Mouse (Mus musculus) embryonic facial prominence, embryonic 12.5 days (tissue): ENCODE data around the gene Bri3. TPM values are rescaled to one million over a fixed set of nuclear protein-coding genes. Genes with fewer than 3 reads are reported as not detected.

ENCODE experiments used
- ATAC-seq: fragments of 200-750 bp; cut with Nextera tagmentation; 2 replicates; pipeline ENCODE4 v1.8.0; 2017; ENCODE audit not compliant: insufficient number of reproducible peaks, insufficient read depth, low FRiP score, low TSS enrichment
- H3K27ac ChIP-seq: fragments of 300-500 bp; sonication (generic); 2 replicates; pipeline ENCODE4 v1.5.1; 2016; ENCODE audit warnings: mild to moderate bottlenecking
- H3K27me3 ChIP-seq: fragments of 300-500 bp; sonication (generic); 2 replicates; pipeline ENCODE4 v1.6.1; 2016; ENCODE audit warnings: mild to moderate bottlenecking, moderate library complexity
- H3K36me3 ChIP-seq: fragments of 300-500 bp; sonication (generic); 2 replicates; pipeline ENCODE4 v1.6.1; 2016; ENCODE audit warnings: mild to moderate bottlenecking
- H3K4me1 ChIP-seq: fragments of 300-500 bp; sonication (generic); 2 replicates; pipeline ENCODE4 v1.6.1; 2016
- H3K4me2 ChIP-seq: fragments of 300-500 bp; sonication (generic); replicated peaks from 2 replicates; pipeline ENCODE4 v1.6.1; 2016; ENCODE audit warnings: mild to moderate bottlenecking, moderate library complexity
- H3K4me3 ChIP-seq: fragments of 300-500 bp; sonication (generic); 2 replicates; pipeline ENCODE4 v1.5.1; 2016; ENCODE audit warnings: mild to moderate bottlenecking
- H3K9ac ChIP-seq: fragments of 300-500 bp; sonication (generic); 2 replicates; pipeline ENCODE4 v1.6.1; 2016; ENCODE audit warnings: mild to moderate bottlenecking, moderate library complexity
- H3K9me3 ChIP-seq: fragments of 300-500 bp; sonication (generic); 2 replicates; pipeline ENCODE4 v1.6.1; 2016; ENCODE audit warnings: mild to moderate bottlenecking, moderate library complexity
- WGBS: fragments of 180-500 bp; shearing (Covaris S2); methylation state at CpG from one replicate; pipeline ENCODE4 v1.1.7; 2016; 5-methylcytosine and 5-hydroxymethylcytosine counted together
- polyA plus RNA-seq: library from polyadenylated mRNA; unstranded; fragments of >200 nt; fragmentation: Nextera tagmentation; extraction: Ambion mirVana; gene quantifications from 2 replicates; pipeline ENCODE4 v1.2.1, GENCODE M21; 2016

Gene Bri3
- polyA plus RNA-seq, 1 experiment from 2014 or later: 143 TPM

DNA sequence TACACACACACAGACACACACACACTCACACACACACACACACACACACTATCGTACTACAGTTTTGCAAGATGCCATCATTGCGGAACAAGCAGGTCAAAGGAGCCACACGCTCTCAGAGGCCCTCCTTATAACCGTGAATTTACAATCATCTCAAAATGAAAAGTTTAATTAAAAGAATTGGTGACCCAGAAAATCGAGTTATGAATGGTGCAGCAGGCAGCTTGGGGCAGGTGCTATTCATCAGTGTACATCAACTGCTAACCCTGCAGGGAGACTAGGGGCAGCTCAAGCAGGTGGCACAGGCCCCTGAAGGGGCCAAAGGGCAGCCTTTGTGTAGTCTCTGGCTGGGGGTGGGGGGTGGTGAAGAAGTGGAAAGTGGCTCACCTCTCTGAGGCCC lies 156.6 kb downstream of the Bri3 start:
- Histone ChIP-seq H3K27me3 (no peaks in the 10 kb centered on the region), H3K9ac (no peak overlapping the region), H3K9me3 (0 out of 2 replicates have a peak, but pooled peaks cover 6% of the 10 kb centered on the region), H3K36me3 (no peaks in the 10 kb centered on the region), H3K4me3 (no peak overlapping the region), H3K27ac (no peak overlapping the region), H3K4me2 (no peak overlapping the region), H3K4me1 (0 out of 2 replicates have a peak, but pooled peaks cover 8% of the 10 kb centered on the region)
- ATAC-seq: no peak
- 62% methylated on average over 5 of the region's 5 CpGs for WGBS

DNA sequence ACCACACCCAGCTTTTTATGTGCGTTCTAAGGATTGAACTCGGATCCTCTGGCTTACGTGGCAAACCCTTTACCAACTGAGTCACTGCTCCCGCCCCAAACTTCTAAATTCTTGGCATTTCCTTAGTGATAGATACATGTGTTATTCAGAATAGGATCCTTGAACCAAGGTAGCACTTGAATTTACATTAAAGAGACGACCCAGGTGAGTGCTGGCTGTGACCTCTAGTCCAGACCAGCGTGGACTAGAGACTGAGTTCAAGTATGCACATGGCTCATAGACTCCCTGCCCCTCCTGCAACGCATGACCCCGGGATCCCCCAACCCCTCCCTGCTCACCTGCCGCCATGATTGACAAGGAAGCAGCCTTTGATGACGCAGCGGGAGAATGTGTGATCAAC lies 162.0 kb downstream of the Bri3 start:
- 85% methylated on average over 11 of the region's 11 CpGs for WGBS
- no peak for ATAC-seq
- H3K4me1 ChIP-seq: 0 out of 2 replicates have a peak, but pooled peaks cover under 1% of the 10 kb centered on the region

DNA sequence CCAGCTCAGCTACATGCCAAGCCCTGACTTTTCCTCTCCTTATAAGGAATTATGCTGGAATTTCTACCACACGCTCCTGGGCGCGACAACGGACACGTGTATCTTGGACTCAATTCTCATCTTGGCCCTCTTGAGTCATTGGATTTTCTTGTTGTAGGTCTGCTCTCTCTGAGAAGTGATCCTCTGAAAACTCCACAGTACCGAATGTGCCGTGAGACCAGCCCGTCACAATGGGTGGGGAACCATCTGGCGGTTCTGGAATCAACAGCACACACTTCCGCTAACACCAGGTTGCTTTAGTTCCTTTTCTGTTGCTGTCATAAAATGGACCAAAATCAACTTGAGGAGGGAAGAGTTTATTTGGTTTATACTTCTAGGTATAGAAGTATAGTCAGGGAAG lies 166.4 kb downstream of the Bri3 start:
- 94% methylated on average over 10 of the region's 10 CpGs for WGBS
- ATAC-seq: no peak
- Histone ChIP-seq H3K27me3 (no peaks in the 10 kb centered on the region), H3K9ac (no peak overlapping the region), H3K4me2 (no peak overlapping the region), H3K27ac (no peak overlapping the region), H3K4me3 (no peak overlapping the region), H3K4me1 (no peaks in the 10 kb centered on the region), H3K36me3 (no peaks in the 10 kb centered on the region), H3K9me3 (no peaks in the 10 kb centered on the region)

More for the DNA sequence above, 162.0 kb downstream of the Bri3 start:
- Histone ChIP-seq H3K9ac (no peak overlapping the region), H3K36me3 (no peaks in the 10 kb centered on the region), H3K9me3 (no peaks in the 10 kb centered on the region), H3K27ac (no peak overlapping the region), H3K4me2 (no peak overlapping the region), H3K4me3 (no peak overlapping the region), H3K27me3 (no peaks in the 10 kb centered on the region)

DNA sequence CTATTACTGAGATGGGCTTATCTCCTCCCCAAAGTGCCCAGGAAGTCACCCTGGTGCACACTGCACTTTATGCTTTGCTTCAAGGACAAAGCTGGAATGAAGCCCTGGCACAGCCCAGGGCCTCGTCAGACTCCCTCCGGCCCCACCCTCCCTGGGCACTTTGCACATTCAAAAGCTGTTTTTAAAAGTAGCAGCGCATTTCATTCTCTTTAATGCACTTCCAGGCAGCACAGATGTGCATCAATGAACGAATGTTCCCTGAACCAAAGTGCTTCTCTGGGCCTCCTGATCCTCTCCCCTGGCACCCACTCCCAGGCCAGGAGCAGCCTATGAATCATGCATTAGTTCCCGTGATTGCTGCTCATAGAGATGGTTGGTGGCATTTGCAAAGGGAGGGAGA lies 167.5 kb downstream of the Bri3 start:
- Histone ChIP-seq H3K4me2 (no peak overlapping the region), H3K27ac (no peak overlapping the region), H3K27me3 (no peaks in the 10 kb centered on the region), H3K9me3 (no peaks in the 10 kb centered on the region), H3K4me3 (no peak overlapping the region), H3K4me1 (no peaks in the 10 kb centered on the region), H3K9ac (no peak overlapping the region), H3K36me3 (no peaks in the 10 kb centered on the region)
- 67% methylated on average over 5 of the region's 5 CpGs for WGBS
- no peak for ATAC-seq

DNA sequence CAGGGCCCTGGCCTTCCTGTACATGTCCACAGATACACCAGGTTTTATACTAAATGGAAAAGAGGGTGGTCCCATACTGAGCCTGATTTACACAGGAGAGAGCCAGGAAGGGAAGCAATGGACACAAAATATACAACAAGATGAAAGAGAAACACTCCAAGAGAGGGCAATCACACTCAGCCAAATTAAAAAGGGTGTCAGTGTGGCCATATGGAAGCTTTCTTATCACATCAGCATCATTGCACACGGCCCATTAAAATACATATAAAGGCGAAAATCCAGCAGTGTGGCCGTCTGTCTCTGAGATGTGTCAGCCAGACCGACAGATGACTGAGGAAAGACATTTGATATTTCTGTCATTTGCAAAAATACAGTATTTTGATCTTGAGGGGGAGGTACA lies 168.5 kb downstream of the Bri3 start:
- H3K4me1 ChIP-seq: no peaks in the 10 kb centered on the region
- H3K27me3 ChIP-seq: no peaks in the 10 kb centered on the region
- WGBS: 71% methylated on average over 4 of the region's 4 CpGs
- no peak for ATAC-seq
- H3K9ac ChIP-seq: no peak overlapping the region
- no peak overlapping the region for H3K4me2 ChIP-seq
- H3K9me3 ChIP-seq: no peaks in the 10 kb centered on the region
- no peak overlapping the region for H3K4me3 ChIP-seq
- H3K27ac ChIP-seq: no peak overlapping the region
- H3K36me3 ChIP-seq: no peaks in the 10 kb centered on the region

DNA sequence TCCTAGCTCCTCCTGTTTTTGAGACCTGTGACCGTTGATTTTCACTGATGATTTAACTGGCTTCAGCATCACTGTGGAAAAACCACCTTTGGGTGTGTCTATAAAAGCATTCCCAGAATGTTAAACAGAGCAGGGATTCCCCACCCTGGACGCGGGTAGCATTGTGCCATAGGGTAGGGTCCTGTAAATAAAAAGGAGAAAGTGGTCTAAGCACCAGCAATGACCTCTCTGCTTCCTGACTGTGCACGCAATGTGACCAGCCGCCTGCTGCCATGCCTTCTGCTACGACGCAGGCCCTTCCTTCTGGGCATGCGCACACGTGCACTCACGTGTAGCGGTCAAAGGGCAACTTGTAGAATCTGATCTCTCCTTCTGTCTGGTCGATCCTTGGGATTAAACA lies 174.2 kb downstream of the Bri3 start:
- Histone ChIP-seq H3K9ac (no peak overlapping the region), H3K4me3 (no peak overlapping the region), H3K36me3 (no peaks in the 10 kb centered on the region), H3K27ac (no peak overlapping the region), H3K9me3 (no peaks in the 10 kb centered on the region), H3K27me3 (no peaks in the 10 kb centered on the region), H3K4me1 (no peaks in the 10 kb centered on the region), H3K4me2 (no peak overlapping the region)
- ATAC-seq: no peak
- 88% methylated on average over 12 of the region's 12 CpGs for WGBS

DNA sequence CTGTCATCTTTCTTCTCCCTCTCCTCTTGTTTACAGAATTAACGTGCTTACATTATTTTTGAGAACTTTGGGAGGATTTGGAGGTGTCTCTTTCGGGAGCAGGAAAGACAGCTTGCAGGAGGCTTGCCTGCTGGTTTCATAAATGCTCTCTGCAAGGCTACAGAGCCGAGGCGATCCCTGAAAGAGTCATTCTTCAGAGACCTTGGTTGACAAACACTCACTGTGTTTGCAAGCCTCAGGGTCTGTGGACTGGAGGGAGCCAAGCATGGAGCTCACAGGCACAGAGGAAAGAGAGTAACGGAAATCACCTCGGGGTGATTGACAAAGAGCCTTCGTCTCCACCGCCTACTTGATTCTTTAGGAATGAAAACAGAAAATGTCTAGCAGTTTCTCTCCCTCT lies 175.8 kb downstream of the Bri3 start:
- no peak overlapping the region for H3K27ac ChIP-seq

DNA sequence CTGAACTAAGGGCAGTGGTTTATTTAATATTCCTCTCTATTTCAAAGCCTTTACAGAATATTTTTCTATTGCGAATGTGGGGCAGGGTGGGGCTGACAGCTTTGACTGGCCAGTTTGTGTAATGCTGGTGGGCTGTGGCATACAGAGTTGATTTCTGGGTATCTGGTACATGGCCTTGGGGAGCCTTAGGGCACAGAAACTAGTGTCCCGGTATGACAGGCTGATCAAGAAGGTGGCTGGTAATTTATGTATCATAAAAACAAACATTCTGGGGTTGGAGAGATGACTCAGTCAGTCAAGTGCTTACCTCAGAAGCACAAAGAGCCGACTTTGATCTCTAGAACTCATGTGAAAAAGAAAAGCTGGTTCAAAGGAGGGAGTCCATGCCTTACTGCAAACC lies 182.5 kb downstream of the Bri3 start:
- Histone ChIP-seq H3K4me3 (no peak overlapping the region), H3K27ac (no peak overlapping the region), H3K9me3 (no peaks in the 10 kb centered on the region), H3K4me2 (no peak overlapping the region), H3K27me3 (no peaks in the 10 kb centered on the region), H3K36me3 (no peaks in the 10 kb centered on the region), H3K9ac (no peak overlapping the region), H3K4me1 (no peaks in the 10 kb centered on the region)
- 70% methylated on average over 3 of the region's 3 CpGs for WGBS
- ATAC-seq: no peak

More for the DNA sequence above, 175.8 kb downstream of the Bri3 start:
- Histone ChIP-seq H3K36me3 (no peaks in the 10 kb centered on the region), H3K4me1 (no peaks in the 10 kb centered on the region), H3K9me3 (no peaks in the 10 kb centered on the region), H3K9ac (no peak overlapping the region), H3K27me3 (no peaks in the 10 kb centered on the region), H3K4me3 (no peak overlapping the region), H3K4me2 (no peak overlapping the region)
- 39% methylated on average over 8 of the region's 8 CpGs for WGBS
- no peak for ATAC-seq

DNA sequence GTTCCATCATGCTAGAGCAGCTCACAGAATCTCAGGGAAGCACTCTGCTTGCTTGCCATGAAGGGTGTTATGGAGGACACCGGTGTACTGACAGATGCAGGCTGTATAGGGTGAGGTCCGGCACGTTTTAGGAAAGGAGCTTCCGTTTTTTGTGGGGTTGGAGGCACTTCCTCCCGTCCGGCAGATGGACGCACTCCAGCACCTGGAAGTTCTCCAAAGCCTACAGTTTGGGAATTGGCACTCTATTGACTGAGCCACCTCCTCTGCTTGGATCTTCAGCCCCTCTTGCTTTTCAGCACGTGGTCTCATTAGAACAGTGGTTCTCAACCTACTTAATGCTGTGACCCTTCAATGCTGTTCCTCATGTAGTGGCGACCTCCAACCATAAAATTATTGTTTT lies 183.6 kb downstream of the Bri3 start:
- no peak for ATAC-seq

DNA sequence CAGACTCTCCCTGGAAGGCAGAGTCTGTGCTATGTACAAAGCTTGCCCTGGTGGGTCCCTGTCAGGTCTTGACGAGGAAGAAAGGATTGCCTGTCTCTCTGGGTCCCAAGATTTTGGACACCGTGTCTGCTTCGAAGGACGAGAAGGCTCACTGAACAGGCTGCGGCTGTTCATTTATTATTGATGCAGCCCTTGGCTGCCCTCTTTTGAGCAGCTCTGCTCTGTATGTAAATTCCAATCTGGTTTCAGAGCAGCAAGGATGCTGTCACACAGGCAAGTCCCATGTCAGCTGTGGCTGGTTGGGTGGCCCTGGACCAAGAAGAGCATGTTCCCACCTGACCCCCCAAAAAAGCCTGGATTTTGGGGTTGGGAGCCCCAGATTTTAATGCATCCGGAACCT lies 187.2 kb downstream of the Bri3 start:
- no peaks in the 10 kb centered on the region for H3K9me3 ChIP-seq
- H3K4me1 ChIP-seq: no peaks in the 10 kb centered on the region
- no peak overlapping the region for H3K9ac ChIP-seq
- H3K36me3 ChIP-seq: no peaks in the 10 kb centered on the region
- no peaks in the 10 kb centered on the region for H3K27me3 ChIP-seq
- WGBS: 78% methylated on average over 6 of the region's 6 CpGs
- no peak for ATAC-seq
- no peak overlapping the region for H3K4me3 ChIP-seq
- H3K4me2 ChIP-seq: no peak overlapping the region
- H3K27ac ChIP-seq: no peak overlapping the region

More for the DNA sequence above, 183.6 kb downstream of the Bri3 start:
- H3K9ac ChIP-seq: no peak overlapping the region
- H3K9me3 ChIP-seq: no peaks in the 10 kb centered on the region
- no peaks in the 10 kb centered on the region for H3K4me1 ChIP-seq
- no peak overlapping the region for H3K4me2 ChIP-seq
- H3K27ac ChIP-seq: no peak overlapping the region
- no peaks in the 10 kb centered on the region for H3K36me3 ChIP-seq
- no peaks in the 10 kb centered on the region for H3K27me3 ChIP-seq
- H3K4me3 ChIP-seq: no peak overlapping the region
- 83% methylated on average over 9 of the region's 9 CpGs for WGBS

DNA sequence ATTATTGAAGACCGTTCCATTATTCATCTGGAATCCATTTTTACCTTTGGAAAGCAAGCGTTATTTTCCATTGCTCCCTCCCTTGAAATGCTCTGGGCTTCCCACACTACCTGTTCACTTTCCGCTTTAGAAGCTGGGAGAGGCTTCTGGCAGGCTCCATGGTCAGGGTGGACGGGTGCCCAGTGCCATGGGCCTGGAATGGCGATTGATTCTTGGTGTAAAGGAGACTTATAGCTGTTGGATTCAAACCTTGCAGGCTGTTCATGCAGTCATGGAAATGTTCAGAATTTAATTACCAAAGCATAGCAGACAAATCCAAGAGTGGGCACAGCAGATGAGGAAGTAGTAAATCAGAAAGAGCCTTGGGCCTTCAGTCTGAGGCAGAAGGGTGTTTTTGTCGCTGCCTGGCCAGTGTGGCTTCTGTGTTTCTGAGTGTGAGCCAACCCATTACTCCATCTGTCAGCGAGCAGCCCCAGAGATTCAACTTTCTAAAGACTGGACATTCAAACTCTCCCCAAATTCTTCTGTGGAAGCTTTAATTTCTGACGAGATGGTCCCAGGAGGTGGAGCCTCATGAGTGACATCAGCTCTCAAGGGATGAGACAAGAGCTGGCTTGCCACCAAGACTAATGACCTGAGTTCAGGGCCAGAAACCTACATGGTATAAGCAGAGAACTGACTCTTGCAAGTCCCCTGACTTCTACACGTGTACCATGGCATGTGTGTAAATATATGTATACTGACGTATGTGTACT lies 195.2 kb downstream of the Bri3 start:
- no peaks in the 10 kb centered on the region for H3K36me3 ChIP-seq
- no peak overlapping the region for H3K4me2 ChIP-seq
- H3K27me3 ChIP-seq: no peaks in the 10 kb centered on the region
- no peaks in the 10 kb centered on the region for H3K4me1 ChIP-seq
- no peaks in the 10 kb centered on the region for H3K9me3 ChIP-seq
- ATAC-seq: no peak
- 80% methylated on average over 10 of the region's 10 CpGs for WGBS
- no peak overlapping the region for H3K4me3 ChIP-seq
- no peak overlapping the region for H3K27ac ChIP-seq
- no peak overlapping the region for H3K9ac ChIP-seq

DNA sequence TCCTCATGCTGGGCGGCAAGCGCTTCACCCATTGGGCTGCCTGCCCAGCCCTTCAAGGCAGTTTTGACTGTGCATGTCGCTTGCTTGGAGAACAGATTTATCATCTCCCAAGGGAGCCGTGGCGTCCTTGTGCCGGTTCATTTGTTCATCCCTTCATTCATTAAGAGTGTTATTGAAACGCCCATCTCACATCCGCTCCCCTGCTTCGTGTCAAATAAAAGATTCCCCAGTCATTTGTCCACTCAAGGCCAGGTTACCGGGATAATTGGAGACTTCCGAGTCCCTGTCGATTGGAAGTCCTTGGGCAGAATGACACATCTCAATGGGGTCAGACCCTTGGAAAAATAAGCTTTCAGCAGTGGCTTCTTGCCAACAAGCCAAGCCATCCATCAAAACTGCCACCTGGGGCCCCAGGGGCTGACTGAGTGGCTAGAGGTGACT lies 197.6 kb downstream of the Bri3 start:
- no peaks in the 10 kb centered on the region for H3K27me3 ChIP-seq
- ATAC-seq: no peak
- no peak overlapping the region for H3K27ac ChIP-seq
- H3K4me3 ChIP-seq: no peak overlapping the region
- H3K4me1 ChIP-seq: no peaks in the 10 kb centered on the region
- no peaks in the 10 kb centered on the region for H3K36me3 ChIP-seq
- H3K9ac ChIP-seq: no peak overlapping the region
- 77% methylated on average over 12 of the region's 12 CpGs for WGBS
- no peak overlapping the region for H3K4me2 ChIP-seq
- H3K9me3 ChIP-seq: no peaks in the 10 kb centered on the region
